Mouse (Mus musculus): ENCODE measurements around the gene Tfpt.

Tfpt gene

GRCm38 (mm10) chr7:3594686-3595085, 35.0 kb downstream of the Tfpt start:
- no peaks in the 10 kb centered on the region for H3K27me3 ChIP-seq (ENCODE audit: insufficient read depth, low read length)
- no peak for TF ChIP-seq POU5F1 (IDR thresholded peaks at IDR 0.05; ENCODE audit: borderline replicate concordance, low read length)
- no peak; the same call in 1 of the 2 replicates for TF ChIP-seq CTCF (conservative IDR thresholded peaks at IDR 0.05; ENCODE audit: low read length)
- no peak for TF ChIP-seq NANOG (IDR thresholded peaks at IDR 0.05; ENCODE audit: borderline replicate concordance, low read length)
- peaks cover 15% of the 10 kb centered on the region for H3K4me1 ChIP-seq (replicated peaks; ENCODE audit: low read depth, low read length)
- H3K4me3 ChIP-seq (replicated peaks; ENCODE audit: low read length), result peak overlapping the region; percentile 76
- no peaks in the 10 kb centered on the region for H3K9me3 ChIP-seq (ENCODE audit: low read length)
- no peaks in the 10 kb centered on the region for H3K36me3 ChIP-seq (ENCODE audit: insufficient read depth, low read length)

DNA sequence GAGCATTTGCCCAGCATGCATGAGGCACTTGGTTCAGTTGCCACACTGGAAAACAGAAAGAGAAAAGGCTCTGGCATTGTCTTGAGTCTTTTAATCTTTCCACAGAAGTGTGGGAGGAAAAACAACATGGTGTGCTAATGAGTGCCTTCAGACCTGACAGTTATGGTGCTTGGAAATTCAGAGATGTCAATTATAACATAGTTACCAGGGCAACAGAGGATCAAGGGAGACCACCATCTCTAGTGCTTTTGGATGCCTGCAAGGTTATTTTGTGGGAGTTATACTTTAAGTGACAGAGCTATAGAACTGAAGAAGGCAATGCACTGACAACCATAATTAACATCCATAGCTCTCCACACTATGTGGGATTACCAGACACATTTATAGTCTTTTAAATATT, 35.9 kb downstream of the Tfpt start:
- Histone ChIP-seq H3K9me3 (ENCODE audit: low read length) (no peaks in the 10 kb centered on the region), H3K4me3 (replicated peaks; ENCODE audit: low read length) (no peak overlapping the region), H3K36me3 (ENCODE audit: insufficient read depth, low read length) (no peaks in the 10 kb centered on the region), H3K27me3 (ENCODE audit: insufficient read depth, low read length) (no peaks in the 10 kb centered on the region), H3K4me1 (replicated peaks; ENCODE audit: low read depth, low read length) (peaks cover 13% of the 10 kb centered on the region)
- TF ChIP-seq CTCF (conservative IDR thresholded peaks at IDR 0.05; ENCODE audit: low read length) (no peak), NANOG (IDR thresholded peaks at IDR 0.05; ENCODE audit: borderline replicate concordance, low read length) (no peak), POU5F1 (IDR thresholded peaks at IDR 0.05; ENCODE audit: borderline replicate concordance, low read length) (no peak)

DNA sequence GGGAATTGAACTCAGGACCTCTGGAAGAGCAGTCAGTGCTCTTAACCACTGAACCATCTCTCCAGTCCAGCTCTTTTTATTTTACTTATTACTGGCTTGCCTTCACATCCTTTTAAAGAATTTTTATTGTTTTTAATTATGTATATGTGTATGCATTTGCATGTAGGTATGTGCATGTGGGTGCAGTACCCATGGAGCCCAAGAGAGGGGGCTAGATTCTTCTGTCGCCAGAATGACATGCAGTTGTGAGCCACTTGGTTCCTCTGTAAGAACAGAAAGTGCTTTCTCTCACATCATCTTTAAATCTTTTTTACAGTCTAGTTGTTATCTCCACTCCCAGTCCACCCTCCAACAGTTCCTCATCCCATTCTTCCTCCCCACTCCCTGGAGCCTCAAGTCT, 38.2 kb downstream of the Tfpt start:
- no peaks in the 10 kb centered on the region for H3K9me3 ChIP-seq (ENCODE audit: low read length)
- H3K4me1 ChIP-seq (replicated peaks; ENCODE audit: low read depth, low read length), result peaks cover 25% of the 10 kb centered on the region
- peak; percentile 64 for TF ChIP-seq CTCF (conservative IDR thresholded peaks at IDR 0.05; ENCODE audit: low read length)
- TF ChIP-seq POU5F1 (IDR thresholded peaks at IDR 0.05; ENCODE audit: borderline replicate concordance, low read length), result no peak
- H3K4me3 ChIP-seq (replicated peaks; ENCODE audit: low read length), result no peak overlapping the region
- H3K36me3 ChIP-seq (ENCODE audit: insufficient read depth, low read length), result no peaks in the 10 kb centered on the region
- H3K27me3 ChIP-seq (ENCODE audit: insufficient read depth, low read length), result no peaks in the 10 kb centered on the region

DNA sequence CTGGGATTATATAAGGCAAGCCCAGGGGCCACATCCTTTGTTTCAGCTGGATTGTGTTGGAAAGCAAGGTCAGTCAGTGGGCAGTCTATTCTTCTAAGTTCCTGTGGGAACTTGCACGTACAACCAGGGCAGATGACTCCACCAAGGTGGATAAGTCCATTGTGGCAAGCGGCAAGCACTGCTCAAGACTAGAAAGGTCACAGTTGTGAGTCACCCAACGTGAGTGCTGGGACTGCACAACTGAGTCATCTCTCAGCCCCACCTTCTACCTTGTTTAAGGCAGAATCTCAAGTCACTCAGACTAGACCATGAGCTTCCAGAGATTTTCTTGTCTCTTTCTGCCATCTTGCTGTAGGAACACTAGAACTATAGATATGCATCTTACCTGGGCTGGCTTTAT, 39.2 kb downstream of the Tfpt start:
- Histone ChIP-seq H3K36me3 (ENCODE audit: insufficient read depth, low read length) (no peaks in the 10 kb centered on the region), H3K4me3 (replicated peaks; ENCODE audit: low read length) (no peak overlapping the region), H3K9me3 (ENCODE audit: low read length) (no peaks in the 10 kb centered on the region), H3K27me3 (ENCODE audit: insufficient read depth, low read length) (no peaks in the 10 kb centered on the region), H3K4me1 (replicated peaks; ENCODE audit: low read depth, low read length) (peaks cover 32% of the 10 kb centered on the region)
- no peak for TF ChIP-seq CTCF (conservative IDR thresholded peaks at IDR 0.05; ENCODE audit: low read length)
- TF ChIP-seq NANOG (IDR thresholded peaks at IDR 0.05; ENCODE audit: borderline replicate concordance, low read length), result no peak
- no peak for TF ChIP-seq POU5F1 (IDR thresholded peaks at IDR 0.05; ENCODE audit: borderline replicate concordance, low read length)

GRCm38 (mm10) chr7:3587292-3587691, 42.4 kb downstream of the Tfpt start:
- no peaks in the 10 kb centered on the region for H3K36me3 ChIP-seq (ENCODE audit: insufficient read depth, low read length)
- H3K4me1 ChIP-seq (replicated peaks; ENCODE audit: low read depth, low read length), result peaks cover 44% of the 10 kb centered on the region
- no peaks in the 10 kb centered on the region for H3K27me3 ChIP-seq (ENCODE audit: insufficient read depth, low read length)
- TF ChIP-seq POU5F1 (IDR thresholded peaks at IDR 0.05; ENCODE audit: borderline replicate concordance, low read length) (no peak), CTCF (conservative IDR thresholded peaks at IDR 0.05; ENCODE audit: low read length) (no peak), NANOG (IDR thresholded peaks at IDR 0.05; ENCODE audit: borderline replicate concordance, low read length) (no peak)
- H3K4me3 ChIP-seq (replicated peaks; ENCODE audit: low read length), result no peak overlapping the region
- H3K9me3 ChIP-seq (ENCODE audit: low read length), result peaks cover 3% of the 10 kb centered on the region; the same call in 1 of the 2 replicates

GRCm38 (mm10) chr7:3586255-3586654, 43.5 kb downstream of the Tfpt start:
- Histone ChIP-seq H3K4me1 (replicated peaks; ENCODE audit: low read depth, low read length) (peaks cover 44% of the 10 kb centered on the region), H3K36me3 (ENCODE audit: insufficient read depth, low read length) (no peaks in the 10 kb centered on the region), H3K9me3 (ENCODE audit: low read length) (peaks cover 11% of the 10 kb centered on the region), H3K27me3 (ENCODE audit: insufficient read depth, low read length) (no peaks in the 10 kb centered on the region), H3K4me3 (replicated peaks; ENCODE audit: low read length) (peak overlapping the region; percentile 72)
- TF ChIP-seq POU5F1 (IDR thresholded peaks at IDR 0.05; ENCODE audit: borderline replicate concordance, low read length), result peak; percentile 97
- TF ChIP-seq NANOG (IDR thresholded peaks at IDR 0.05; ENCODE audit: borderline replicate concordance, low read length), result 0 out of 2 replicates have a peak, but pooled peaks have one; percentile 9
- TF ChIP-seq CTCF (conservative IDR thresholded peaks at IDR 0.05; ENCODE audit: low read length), result no peak

- no peaks in the 10 kb centered on the region for H3K36me3 ChIP-seq (ENCODE audit: insufficient read depth, low read length)
- no peak for TF ChIP-seq POU5F1 (IDR thresholded peaks at IDR 0.05; ENCODE audit: borderline replicate concordance, low read length)
- no peak for TF ChIP-seq NANOG (IDR thresholded peaks at IDR 0.05; ENCODE audit: borderline replicate concordance, low read length)
- no peak for TF ChIP-seq CTCF (conservative IDR thresholded peaks at IDR 0.05; ENCODE audit: low read length)
- no peaks in the 10 kb centered on the region for H3K27me3 ChIP-seq (ENCODE audit: insufficient read depth, low read length)
- peaks cover 16% of the 10 kb centered on the region for H3K9me3 ChIP-seq (ENCODE audit: low read length)
- peak overlapping the region; percentile 72 for H3K4me3 ChIP-seq (replicated peaks; ENCODE audit: low read length)
- H3K4me1 ChIP-seq (replicated peaks; ENCODE audit: low read depth, low read length), result peaks cover 49% of the 10 kb centered on the region
These were observed 44.0 kb downstream of the Tfpt start for GRCm38 (mm10) chr7:3585763-3586162.

DNA sequence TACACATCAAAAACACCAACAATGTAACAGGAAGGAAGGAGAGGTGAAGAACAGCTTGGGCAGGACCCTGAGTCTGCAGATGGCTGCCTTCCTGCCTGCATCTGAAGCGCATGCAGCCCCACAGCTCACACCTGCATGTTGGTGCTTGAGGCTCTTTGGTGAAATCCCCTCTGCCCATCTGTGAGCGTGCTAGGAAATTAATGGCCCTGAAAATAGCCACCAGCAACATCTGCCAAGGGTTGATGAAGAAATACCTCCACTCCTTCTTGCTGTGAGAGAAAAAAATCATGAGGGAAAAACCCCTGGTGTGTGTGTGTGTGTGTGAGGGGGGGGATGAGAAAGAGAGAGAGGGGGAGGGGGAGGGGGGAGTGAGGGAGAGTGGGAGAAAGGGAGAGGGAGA, 49.7 kb downstream of the Tfpt start:
- Histone ChIP-seq H3K4me1 (replicated peaks; ENCODE audit: low read depth, low read length) (peaks cover 64% of the 10 kb centered on the region), H3K9me3 (ENCODE audit: low read length) (peaks cover 16% of the 10 kb centered on the region), H3K36me3 (ENCODE audit: insufficient read depth, low read length) (peaks cover 27% of the 10 kb centered on the region), H3K4me3 (replicated peaks; ENCODE audit: low read length) (no peak overlapping the region), H3K27me3 (ENCODE audit: insufficient read depth, low read length) (no peaks in the 10 kb centered on the region)
- TF ChIP-seq CTCF (conservative IDR thresholded peaks at IDR 0.05; ENCODE audit: low read length) (no peak), NANOG (IDR thresholded peaks at IDR 0.05; ENCODE audit: borderline replicate concordance, low read length) (no peak), POU5F1 (IDR thresholded peaks at IDR 0.05; ENCODE audit: borderline replicate concordance, low read length) (no peak)

DNA sequence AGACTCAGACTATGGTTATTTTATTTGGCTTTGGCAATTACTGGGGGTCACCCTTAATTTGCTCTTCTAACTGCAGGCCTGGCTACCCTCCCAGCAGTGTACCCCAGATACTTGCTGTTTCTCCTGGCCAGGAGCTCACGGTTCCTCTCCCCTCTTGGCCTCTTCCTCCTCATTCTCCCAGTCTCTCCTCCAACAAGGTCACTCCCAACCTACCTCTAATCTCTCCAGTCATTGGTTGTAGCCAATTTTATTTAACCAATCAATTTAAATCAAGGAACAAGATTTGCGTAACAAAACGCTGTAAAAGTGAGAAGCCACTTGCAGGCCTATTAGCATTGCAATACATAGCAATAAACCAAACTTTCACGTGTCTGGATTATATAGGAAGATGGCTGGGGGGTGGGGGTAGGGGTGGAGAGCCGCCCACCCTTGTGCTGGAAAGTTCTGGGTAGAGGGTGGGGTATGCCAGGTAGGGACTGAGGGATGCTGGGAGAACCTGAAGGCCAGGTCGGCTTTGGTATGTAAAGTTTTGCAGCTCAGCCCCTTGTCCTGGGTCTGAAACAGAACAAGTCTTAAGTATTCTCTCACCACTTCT, 50.7 kb downstream of the Tfpt start:
- TF ChIP-seq NANOG (IDR thresholded peaks at IDR 0.05; ENCODE audit: borderline replicate concordance, low read length) (no peak), CTCF (conservative IDR thresholded peaks at IDR 0.05; ENCODE audit: low read length) (no peak), POU5F1 (IDR thresholded peaks at IDR 0.05; ENCODE audit: borderline replicate concordance, low read length) (no peak)
- Histone ChIP-seq H3K4me3 (replicated peaks; ENCODE audit: low read length) (peak overlapping the region; percentile 85), H3K9me3 (ENCODE audit: low read length) (peaks cover 13% of the 10 kb centered on the region), H3K27me3 (ENCODE audit: insufficient read depth, low read length) (no peaks in the 10 kb centered on the region), H3K36me3 (ENCODE audit: insufficient read depth, low read length) (peaks cover 29% of the 10 kb centered on the region), H3K4me1 (replicated peaks; ENCODE audit: low read depth, low read length) (peaks cover 64% of the 10 kb centered on the region)
